In genomic region chr3:89917408-89917807, GRCm38 (mm10) we compare ENCODE assay signal across 17 mouse cellular contexts.
"Had no signal": no experiment of that assay in that cellular context is flagged by ENCODE, and none has a peak within 500 bp of the region (broad histone marks: within the 10 kb centered on the region; RNA-seq: fewer than 3 reads in every experiment).

No protein-coding gene starts in this region.

- DNase-seq: kidney, adult 11 months; kidney, adult 9 months; kidney, postnatal 14 days; left cerebral cortex, postnatal 4 days; lung, adult 2 months; lung, postnatal 36 days; midbrain, embryonic 14.5 days; thymus, adult 2 months; thymus, postnatal 14 days; thymus, postnatal 4 days had no signal

- H3K9ac ChIP-seq: limb, embryonic 12.5 days; limb, embryonic 15.5 days; liver, embryonic 12.5 days; liver, embryonic 15.5 days had no signal

- ATAC-seq: liver, embryonic 12.5 days; lung, postnatal 0 days had no signal

- H3K27ac ChIP-seq: limb, embryonic 12.5 days; limb, embryonic 15.5 days; liver, embryonic 12.5 days; liver, embryonic 15.5 days had no signal

- H3K4me3 ChIP-seq: limb, embryonic 12.5 days; limb, embryonic 15.5 days; liver, embryonic 12.5 days; liver, embryonic 15.5 days; megakaryocyte, embryonic 14.5 days had no signal

- H3K9me3 ChIP-seq: limb, embryonic 12.5 days; limb, embryonic 15.5 days; liver, embryonic 12.5 days; liver, embryonic 15.5 days had no signal

- H3K4me2 ChIP-seq: limb, embryonic 12.5 days; limb, embryonic 15.5 days; liver, embryonic 12.5 days; liver, embryonic 15.5 days; midbrain, embryonic 11.5 days had no signal

- H3K36me3 ChIP-seq: limb, embryonic 12.5 days; limb, embryonic 15.5 days; liver, embryonic 12.5 days; liver, embryonic 15.5 days had no signal
